Mouse (Mus musculus) intestine, postnatal 0 days (tissue): Measurements from ENCODE around the gene Tmem210. TPM values are rescaled to one million over a fixed set of nuclear protein-coding genes. Genes with fewer than 3 reads are reported as not detected.
A peak's percentile ranks its signal among the peaks of the same experiment; 100 is the strongest.

Experiments
- ATAC-seq: fragments of 200-750 bp; cut with Nextera tagmentation; 2 replicates; pipeline ENCODE4 v1.8.0; 2017; ENCODE audit warnings: mild to moderate bottlenecking, moderate TSS enrichment, moderate library complexity
- H3K27ac ChIP-seq: fragments of 300-500 bp; sonication (generic); 2 replicates; pipeline ENCODE4 v1.5.1; 2014; ENCODE audit warnings: mild to moderate bottlenecking, low read depth, low read length, moderate library complexity
- H3K27me3 ChIP-seq: fragments of 300-500 bp; sonication (generic); replicated peaks from 2 replicates; pipeline ENCODE4 v1.6.1; 2014; ENCODE audit warnings: low read length, mixed read lengths; ENCODE audit not compliant: control insufficient read depth, insufficient read depth
- H3K36me3 ChIP-seq: fragments of 300-500 bp; sonication (generic); 2 replicates; pipeline ENCODE4 v1.6.1; 2014; ENCODE audit warnings: mild to moderate bottlenecking, moderate library complexity; ENCODE audit not compliant: control insufficient read depth, insufficient read depth
- H3K4me1 ChIP-seq: fragments of 300-500 bp; sonication (generic); replicated peaks from 2 replicates; pipeline ENCODE4 v1.6.1; 2014; ENCODE audit warnings: antibody characterized with exemption, low read length, mixed read lengths; ENCODE audit not compliant: control insufficient read depth, insufficient read depth
- H3K4me2 ChIP-seq: fragments of 300-500 bp; sonication (generic); replicated peaks from 2 replicates; pipeline ENCODE4 v1.6.1; 2014; ENCODE audit warnings: low read depth, mild to moderate bottlenecking, moderate library complexity
- H3K4me3 ChIP-seq: fragments of 300-500 bp; sonication (generic); 2 replicates; pipeline ENCODE4 v1.5.1; 2014; ENCODE audit warnings: low read depth, low read length
- H3K9ac ChIP-seq: fragments of 300-500 bp; sonication (generic); 2 replicates; pipeline ENCODE4 v1.6.1; 2014; ENCODE audit warnings: mild to moderate bottlenecking, low read depth, low read length
- H3K9me3 ChIP-seq: fragments of 300-500 bp; sonication (generic); 2 replicates; pipeline ENCODE4 v1.6.1; 2016; ENCODE audit warnings: mixed run types; ENCODE audit not compliant: control insufficient read depth
- CTCF ChIP-seq: sonication (generic); IDR thresholded peaks from 2 replicates; pipeline ENCODE4 v1.5.1; 2016; ENCODE audit warnings: low read depth, mild to moderate bottlenecking, control low read depth, antibody characterized with exemption, moderate library complexity
- WGBS: fragments of 180-500 bp; shearing (Covaris S2); extraction: QIAGEN DNeasy Blood & Tissue Kit; methylation state at CpG from one replicate; pipeline ENCODE4 v1.1.7; 2014; 5-methylcytosine and 5-hydroxymethylcytosine counted together
- polyA plus RNA-seq: library from polyadenylated mRNA; unstranded; fragments of >200 nt; fragmentation: Nextera tagmentation; extraction: Ambion mirVana; gene quantifications from 2 replicates; pipeline ENCODE4 v1.2.1, GENCODE M21; 2015

Tmem210 gene
- polyA plus RNA-seq, 1 experiment from 2014 or later = not detected

DNA sequence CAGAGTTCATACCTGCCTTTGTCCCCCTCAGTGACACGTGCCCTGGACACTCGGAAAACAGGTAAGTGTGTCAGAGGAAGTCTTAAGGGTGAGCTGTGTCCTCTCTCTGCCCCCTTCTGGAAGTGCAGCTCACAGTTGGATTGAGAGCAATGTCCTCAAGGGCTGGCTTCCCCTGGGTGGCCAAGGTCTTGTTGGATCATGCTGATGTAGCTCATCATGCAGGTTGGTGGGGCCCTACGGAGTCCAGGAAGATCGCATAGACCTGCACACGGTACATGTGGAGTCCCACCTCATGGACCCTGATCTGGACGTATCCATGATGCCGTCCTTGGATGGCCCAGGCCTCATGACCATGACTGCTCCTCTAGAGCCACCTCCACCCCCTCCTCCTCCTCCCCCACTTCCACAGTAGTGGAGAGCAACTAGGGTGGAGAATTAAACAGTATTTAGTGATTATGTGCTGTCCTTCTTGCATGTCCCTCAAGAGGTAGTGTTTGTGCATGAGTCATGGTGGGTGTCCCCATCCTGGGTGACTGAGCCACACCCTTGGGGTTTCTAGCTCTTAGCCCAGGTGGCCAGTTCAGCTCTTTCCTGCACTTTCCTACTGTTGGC is 895 bp downstream of the Tmem210 start:
- Histone ChIP-seq H3K4me3 (no peak overlapping the region), H3K4me1 (peaks cover 19% of the 10 kb centered on the region; the same call in 1 of the 2 replicates), H3K9ac (no peak overlapping the region), H3K36me3 (peaks cover 16% of the 10 kb centered on the region), H3K27ac (no peak overlapping the region), H3K27me3 (peaks cover 45% of the 10 kb centered on the region), H3K4me2 (no peak overlapping the region), H3K9me3 (no peaks in the 10 kb centered on the region)
- WGBS = 85% methylated on average over 7 of the region's 7 CpGs
- ATAC-seq = no peak
- TF ChIP-seq CTCF = 0 out of 2 replicates have a peak, but pooled peaks have one; percentile 28

GRCm38 (mm10) chr2:25289651-25290050 is 1.7 kb downstream of the Tmem210 start, which contains the start of gene Lrrc26:
Gene Lrrc26 (plus strand): TSS chr2:25289915.
- Histone ChIP-seq H3K4me3 (peak within 1 kb of the TSS; percentile 42), H3K9ac (0 out of 2 replicates have a peak within 1 kb of the TSS, but pooled peaks have one; percentile 17), H3K27me3 (peaks cover 46% of the 10 kb centered on the region), H3K27ac (no peak within 1 kb of the TSS; the same call in 1 of the 2 replicates), H3K4me2 (peak within 1 kb of the TSS; percentile 75), H3K4me1 (peaks cover 19% of the 10 kb centered on the region; the same call in 1 of the 2 replicates), H3K9me3 (no peaks in the 10 kb centered on the region), H3K36me3 (peaks cover 8% of the 10 kb centered on the region; the same call in 1 of the 2 replicates)
- no peak for ATAC-seq
- 8% methylated on average over 11 of the region's 11 CpGs for whole genome bisulfite sequencing
- no peak for TF ChIP-seq CTCF

GRCm38 (mm10) chr2:25290101-25290815 is 2.3 kb downstream of the Tmem210 start:
- H3K36me3 ChIP-seq = peaks cover 2% of the 10 kb centered on the region; the same call in 1 of the 2 replicates
- peak overlapping the region; percentile 42 for H3K4me3 ChIP-seq
- no peak for TF ChIP-seq CTCF
- H3K9ac ChIP-seq = 0 out of 2 replicates have a peak overlapping the region, but pooled peaks have one; percentile 17
- H3K27me3 ChIP-seq = peaks cover 46% of the 10 kb centered on the region
- peaks cover 19% of the 10 kb centered on the region; the same call in 1 of the 2 replicates for H3K4me1 ChIP-seq
- no peak overlapping the region for H3K27ac ChIP-seq
- peak overlapping the region; percentile 75 for H3K4me2 ChIP-seq
- ATAC-seq = no peak
- H3K9me3 ChIP-seq = no peaks in the 10 kb centered on the region
- WGBS = 2% methylated on average over 54 of the region's 54 CpGs

- WGBS = under 1% methylated on average over 18 of the region's 18 CpGs
- TF ChIP-seq CTCF = no peak
- Histone ChIP-seq H3K9me3 (no peaks in the 10 kb centered on the region), H3K4me2 (peak overlapping the region; percentile 75), H3K9ac (no peak overlapping the region), H3K36me3 (no peaks in the 10 kb centered on the region; the same call in 1 of the 2 replicates), H3K27ac (no peak overlapping the region), H3K4me1 (peaks cover 16% of the 10 kb centered on the region; the same call in 1 of the 2 replicates), H3K4me3 (peak overlapping the region; percentile 42), H3K27me3 (peaks cover 46% of the 10 kb centered on the region)
- ATAC-seq = no peak
Observed at GRCm38 (mm10) chr2:25290816-25291130, 2.8 kb downstream of the Tmem210 start.

GRCm38 (mm10) chr2:25291184-25292053 is 3.5 kb downstream of the Tmem210 start:
- H3K27me3 ChIP-seq = peaks cover 46% of the 10 kb centered on the region
- ATAC-seq = no peak
- H3K9ac ChIP-seq = no peak overlapping the region
- H3K27ac ChIP-seq = no peak overlapping the region
- H3K36me3 ChIP-seq = no peaks in the 10 kb centered on the region; the same call in 1 of the 2 replicates
- H3K4me2 ChIP-seq = peak overlapping the region; percentile 75
- H3K4me1 ChIP-seq = peaks cover 11% of the 10 kb centered on the region; the same call in 1 of the 2 replicates
- 8% methylated on average over 27 of the region's 32 CpGs for WGBS
- TF ChIP-seq CTCF = no peak; the same call in 1 of the 2 replicates
- H3K4me3 ChIP-seq = peak overlapping the region; percentile 42
- H3K9me3 ChIP-seq = no peaks in the 10 kb centered on the region
